Mouse (Mus musculus) small intestine, adult 2 months (tissue): ENCODE results near the gene 1600002K03Rik.

Experiments
- CTCF ChIP-seq: fragments of 200-500 bp; IDR thresholded peaks from 2 replicates; pipeline ENCODE4 v1.5.1; 2012; ENCODE audit warnings: low read depth, mild to moderate bottlenecking, control low read depth, inconsistent platforms, low read length, moderate library complexity, mixed read lengths; ENCODE audit not compliant: insufficient replicate concordance, insufficient read length; ENCODE audit errors: extremely low read depth
- POLR2A ChIP-seq: fragments of 200-500 bp; IDR thresholded peaks from 2 replicates; pipeline ENCODE4 v1.6.1; 2012; ENCODE audit warnings: low read depth, mild to moderate bottlenecking, control low read depth, inconsistent platforms, low read length, moderate library complexity

- TF ChIP-seq POLR2A: no peak
- no peak for TF ChIP-seq CTCF
These were observed 25.5 kb upstream of the 1600002K03Rik start for GRCm38 (mm10) chr10:80147146-80147718.
